Mouse (Mus musculus) limb, embryonic 10.5 days (tissue): ENCODE results near the gene 4931406P16Rik. TPM values are rescaled to one million over a fixed set of nuclear protein-coding genes. Genes with fewer than 3 reads are reported as not detected.
A peak's percentile ranks its signal among the peaks of the same experiment; 100 is the strongest.
"Not testable (repeated sequence)": the region's sequence is repeated elsewhere in the genome, so short reads cannot be mapped to it uniquely, and the experiment has no call there.

Source experiments
- DNase-seq: peaks from one replicate; pipeline ENCODE4 v3.0.0-alpha.2; 2017; ENCODE audit warnings: low spot score
- H3K27ac ChIP-seq: fragments of 300-500 bp; sonication (generic); 2 replicates; pipeline ENCODE4 v1.5.1; 2016; ENCODE audit warnings: mild to moderate bottlenecking
- H3K27me3 ChIP-seq: fragments of 300-500 bp; sonication (generic); 2 replicates; pipeline ENCODE4 v1.6.1; 2016; ENCODE audit warnings: low read depth, mild to moderate bottlenecking; ENCODE audit not compliant: poor library complexity, severe bottlenecking
- H3K36me3 ChIP-seq: fragments of 300-500 bp; sonication (generic); 2 replicates; pipeline ENCODE4 v1.6.1; 2016; ENCODE audit warnings: mild to moderate bottlenecking, moderate library complexity
- H3K4me1 ChIP-seq: fragments of 300-500 bp; sonication (generic); 2 replicates; pipeline ENCODE4 v1.6.1; 2016
- H3K4me3 ChIP-seq: fragments of 300-500 bp; sonication (generic); 2 replicates; pipeline ENCODE4 v1.5.1; 2016; ENCODE audit warnings: mild to moderate bottlenecking, moderate library complexity
- H3K9me3 ChIP-seq: fragments of 300-500 bp; sonication (generic); replicated peaks from 2 replicates; pipeline ENCODE4 v1.6.1; 2016; ENCODE audit warnings: mild to moderate bottlenecking
- WGBS: fragments of 180-500 bp; shearing (Covaris S2); methylation state at CpG from one replicate; pipeline ENCODE4 v1.1.7; 2016; 5-methylcytosine and 5-hydroxymethylcytosine counted together
- polyA plus RNA-seq: library from polyadenylated mRNA; unstranded; fragments of >200 nt; fragmentation: Nextera tagmentation; extraction: Ambion mirVana; gene quantifications from 2 replicates; pipeline ENCODE4 v1.2.1, GENCODE M21; 2016

Gene 4931406P16Rik
- polyA plus RNA-seq, result 22.8 and 27.2 TPM in 2 replicates

GRCm38 (mm10) chr7:34313443-34313875 lies at the start of gene 4931406P16Rik:
4931406P16Rik (minus strand) TSS chr7:34313551.
- Histone ChIP-seq H3K36me3 (no peaks in the 10 kb centered on the region), H3K4me1 (peaks cover 8% of the 10 kb centered on the region), H3K27me3 (no peaks in the 10 kb centered on the region), H3K4me3 (peak within 1 kb of the TSS; percentile 97), H3K9me3 (no peaks in the 10 kb centered on the region), H3K27ac (peak within 1 kb of the TSS; percentile 92)
- under 1% methylated on average over 40 of the region's 41 CpGs for WGBS
- peak; percentile 95 for DNase-seq

GRCm38 (mm10) chr7:34355629-34356028 lies 42.3 kb upstream of the 4931406P16Rik start:
- H3K4me3 ChIP-seq, result no peak overlapping the region
- WGBS, result 97% methylated on average over 4 of the region's 4 CpGs
- no peaks in the 10 kb centered on the region for H3K27me3 ChIP-seq
- no peak overlapping the region for H3K27ac ChIP-seq
- peaks cover 90% of the 10 kb centered on the region for H3K36me3 ChIP-seq
- no peaks in the 10 kb centered on the region for H3K4me1 ChIP-seq
- no peak for DNase-seq
- no peaks in the 10 kb centered on the region for H3K9me3 ChIP-seq

- no peak for DNase-seq
- H3K36me3 ChIP-seq, result peaks cover 97% of the 10 kb centered on the region
- no peaks in the 10 kb centered on the region for H3K9me3 ChIP-seq
- no peaks in the 10 kb centered on the region for H3K4me1 ChIP-seq
- no peak overlapping the region for H3K27ac ChIP-seq
- 94% methylated on average over 1 of the region's 1 CpGs for WGBS
- H3K4me3 ChIP-seq, result no peak overlapping the region
- H3K27me3 ChIP-seq, result no peaks in the 10 kb centered on the region
Observed at GRCm38 (mm10) chr7:34351997-34352396, 38.6 kb upstream of the 4931406P16Rik start.

DNA sequence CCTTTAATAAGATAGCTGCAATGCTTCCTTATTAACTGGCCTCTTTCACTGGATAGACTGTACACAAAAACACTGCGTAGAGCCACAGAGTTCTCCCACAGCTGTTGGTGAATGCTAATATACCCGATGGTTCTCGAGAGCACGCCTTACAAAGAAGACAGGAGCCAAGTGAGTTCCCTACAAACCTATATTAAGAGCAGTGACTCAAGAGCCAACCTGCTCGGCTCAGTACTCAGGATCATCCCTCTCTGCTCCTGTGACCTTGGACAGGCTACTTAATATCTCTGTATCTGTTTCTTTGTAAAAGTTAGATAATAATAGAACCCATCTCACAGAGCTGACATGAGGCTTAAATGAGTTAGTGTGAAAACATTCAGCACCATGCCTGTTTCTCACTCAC lies 36.8 kb upstream of the 4931406P16Rik start:
- H3K4me3 ChIP-seq, result no peak overlapping the region
- no peaks in the 10 kb centered on the region for H3K9me3 ChIP-seq
- WGBS, result 95% methylated on average over 5 of the region's 5 CpGs
- H3K4me1 ChIP-seq, result no peaks in the 10 kb centered on the region
- no peak for DNase-seq
- peaks cover 100% of the 10 kb centered on the region for H3K36me3 ChIP-seq
- H3K27me3 ChIP-seq, result no peaks in the 10 kb centered on the region
- no peak overlapping the region for H3K27ac ChIP-seq

DNA sequence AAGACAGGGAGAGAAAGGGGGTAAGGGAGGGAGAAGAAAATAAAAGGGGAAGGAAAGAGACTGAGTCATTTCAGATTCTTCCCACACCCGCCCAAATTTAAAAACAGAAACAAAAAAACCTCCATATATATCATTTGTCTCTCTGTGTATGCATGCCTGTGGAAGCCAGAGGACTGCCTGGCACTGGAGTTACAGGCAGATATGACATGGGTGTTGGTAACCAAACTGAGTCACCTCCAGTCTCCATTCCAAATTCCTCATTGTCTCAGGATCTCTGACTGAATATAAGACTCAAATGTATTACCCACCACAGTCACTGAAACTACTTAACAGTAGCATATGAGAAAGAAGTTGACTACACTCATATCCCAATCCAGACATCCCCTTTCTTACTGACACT lies 34.7 kb upstream of the 4931406P16Rik start:
- H3K36me3 ChIP-seq, result peaks cover 100% of the 10 kb centered on the region
- no peaks in the 10 kb centered on the region for H3K9me3 ChIP-seq
- DNase-seq, result no peak
- no peak overlapping the region for H3K27ac ChIP-seq
- 87% methylated on average over 1 of the region's 1 CpGs for WGBS
- no peak overlapping the region for H3K4me3 ChIP-seq
- no peaks in the 10 kb centered on the region for H3K27me3 ChIP-seq
- H3K4me1 ChIP-seq, result no peaks in the 10 kb centered on the region

DNA sequence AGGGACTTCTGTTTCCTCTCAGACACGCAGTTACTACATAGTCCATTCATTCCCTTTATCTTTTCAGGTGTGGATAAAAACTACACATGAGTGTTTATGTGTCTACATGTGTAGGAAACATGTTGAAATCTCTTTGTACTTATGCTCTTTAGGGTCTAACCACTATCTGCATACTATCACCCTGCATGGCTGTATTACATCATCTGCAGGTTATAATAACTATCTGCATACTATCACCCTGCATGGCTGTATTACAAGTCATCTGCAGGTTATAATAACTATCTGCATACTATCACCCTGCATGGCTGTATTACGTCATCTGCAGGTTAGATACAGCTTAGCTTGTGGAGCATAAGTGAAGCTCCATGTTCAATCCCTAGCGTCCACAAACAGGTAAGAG lies 33.7 kb upstream of the 4931406P16Rik start:
- 97% methylated on average over 3 of the region's 3 CpGs for WGBS
- H3K4me1 ChIP-seq, result no peaks in the 10 kb centered on the region
- H3K27me3 ChIP-seq, result no peaks in the 10 kb centered on the region
- H3K4me3 ChIP-seq, result no peak overlapping the region
- no peak overlapping the region for H3K27ac ChIP-seq
- DNase-seq, result no peak
- peaks cover 100% of the 10 kb centered on the region for H3K36me3 ChIP-seq
- H3K9me3 ChIP-seq, result no peaks in the 10 kb centered on the region

DNA sequence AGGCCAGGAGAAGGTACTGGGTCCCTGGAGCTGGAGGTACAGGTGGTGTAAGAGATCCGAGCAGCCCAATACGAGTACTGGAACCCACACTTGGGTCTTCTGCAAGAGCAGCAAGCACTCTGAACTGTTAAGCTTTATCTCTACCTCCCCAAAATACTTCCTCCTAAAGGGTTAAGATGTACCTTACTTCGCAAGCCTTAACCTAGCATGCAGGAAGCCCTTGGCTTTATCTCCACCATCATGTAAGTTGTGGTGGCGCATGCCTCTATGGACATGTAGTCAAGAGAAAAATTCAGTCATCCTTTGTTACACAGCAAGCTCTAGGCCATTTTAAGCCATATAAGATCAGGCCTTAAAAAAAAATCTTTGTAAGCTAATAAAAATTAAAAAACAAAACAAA lies 33.2 kb upstream of the 4931406P16Rik start:
- H3K27me3 ChIP-seq, result no peaks in the 10 kb centered on the region
- no peak for DNase-seq
- H3K36me3 ChIP-seq, result peaks cover 100% of the 10 kb centered on the region
- H3K9me3 ChIP-seq, result no peaks in the 10 kb centered on the region
- 93% methylated on average over 4 of the region's 4 CpGs for WGBS
- H3K4me1 ChIP-seq, result no peaks in the 10 kb centered on the region
- H3K27ac ChIP-seq, result no peak overlapping the region
- H3K4me3 ChIP-seq, result no peak overlapping the region

GRCm38 (mm10) chr7:34342040-34342793 lies 28.9 kb upstream of the 4931406P16Rik start:
- 81% methylated on average over 10 of the region's 10 CpGs for WGBS
- DNase-seq, result no peak
- H3K4me1 ChIP-seq, result peaks cover 9% of the 10 kb centered on the region
- H3K4me3 ChIP-seq, result no peak overlapping the region
- H3K9me3 ChIP-seq, result no peaks in the 10 kb centered on the region
- peaks cover 85% of the 10 kb centered on the region for H3K36me3 ChIP-seq
- no peaks in the 10 kb centered on the region for H3K27me3 ChIP-seq
- H3K27ac ChIP-seq, result no peak overlapping the region

DNA sequence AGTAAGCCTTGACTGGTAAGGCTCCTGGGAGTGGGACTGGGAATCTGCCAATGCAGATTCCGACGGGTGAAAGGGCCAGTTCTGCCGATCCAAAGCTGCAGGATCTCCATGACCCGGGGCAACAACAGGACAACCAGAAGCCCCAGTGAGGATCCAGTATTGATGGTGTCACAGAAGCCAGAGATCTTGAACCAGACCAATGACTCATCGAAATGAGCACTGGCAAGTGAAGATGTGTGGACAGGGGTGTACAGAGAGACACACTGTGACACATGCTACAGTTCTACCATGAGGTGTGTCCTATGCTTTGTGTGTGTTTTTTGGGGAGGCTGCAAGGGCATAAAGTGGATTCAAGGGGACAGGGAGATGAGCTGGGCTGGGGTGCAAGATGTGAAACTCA lies 27.5 kb upstream of the 4931406P16Rik start:
- WGBS, result 88% methylated on average over 5 of the region's 5 CpGs

DNA sequence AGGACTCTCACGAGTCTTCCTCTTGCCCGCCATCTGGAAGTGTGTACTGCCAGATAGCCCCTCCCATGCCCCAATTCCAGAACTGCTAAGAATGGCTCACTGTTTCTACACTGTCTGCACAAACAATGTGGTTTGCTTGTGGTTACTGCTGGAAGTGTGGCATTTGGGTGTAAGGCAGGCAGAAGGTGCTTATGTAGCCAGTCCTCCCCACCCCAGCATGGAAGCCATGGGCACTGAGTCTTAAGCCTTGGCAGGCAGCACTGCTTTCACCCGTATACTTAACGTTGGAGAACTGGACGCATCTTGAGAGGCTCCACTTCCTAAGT lies 25.8 kb upstream of the 4931406P16Rik start:
- no peak for DNase-seq
- WGBS, result 73% methylated on average over 5 of the region's 5 CpGs
- Histone ChIP-seq H3K27ac (no peak overlapping the region), H3K4me3 (no peak overlapping the region), H3K27me3 (no peaks in the 10 kb centered on the region), H3K36me3 (peaks cover 54% of the 10 kb centered on the region), H3K9me3 (no peaks in the 10 kb centered on the region), H3K4me1 (peaks cover 9% of the 10 kb centered on the region)

More for the DNA sequence above, 27.5 kb upstream of the 4931406P16Rik start:
- no peak for DNase-seq
- H3K4me1 ChIP-seq, result peaks cover 9% of the 10 kb centered on the region
- no peaks in the 10 kb centered on the region for H3K27me3 ChIP-seq
- no peaks in the 10 kb centered on the region for H3K9me3 ChIP-seq
- H3K4me3 ChIP-seq, result no peak overlapping the region
- H3K36me3 ChIP-seq, result peaks cover 71% of the 10 kb centered on the region
- no peak overlapping the region for H3K27ac ChIP-seq

- Histone ChIP-seq H3K9me3 (no peaks in the 10 kb centered on the region), H3K27me3 (no peaks in the 10 kb centered on the region), H3K27ac (no peak overlapping the region), H3K4me3 (no peak overlapping the region), H3K36me3 (peaks cover 49% of the 10 kb centered on the region), H3K4me1 (peaks cover 9% of the 10 kb centered on the region)
- no peak for DNase-seq
- WGBS, result 56% methylated on average over 9 of the region's 9 CpGs
Observed at GRCm38 (mm10) chr7:34338445-34339163, 25.3 kb upstream of the 4931406P16Rik start.

GRCm38 (mm10) chr7:34337268-34337667 lies 23.9 kb upstream of the 4931406P16Rik start:
- DNase-seq, result no peak
- Histone ChIP-seq H3K4me1 (peaks cover 9% of the 10 kb centered on the region), H3K36me3 (peaks cover 35% of the 10 kb centered on the region), H3K27me3 (no peaks in the 10 kb centered on the region), H3K4me3 (no peak overlapping the region), H3K9me3 (no peaks in the 10 kb centered on the region), H3K27ac (no peak overlapping the region)
- WGBS, result 84% methylated on average over 2 of the region's 2 CpGs

DNA sequence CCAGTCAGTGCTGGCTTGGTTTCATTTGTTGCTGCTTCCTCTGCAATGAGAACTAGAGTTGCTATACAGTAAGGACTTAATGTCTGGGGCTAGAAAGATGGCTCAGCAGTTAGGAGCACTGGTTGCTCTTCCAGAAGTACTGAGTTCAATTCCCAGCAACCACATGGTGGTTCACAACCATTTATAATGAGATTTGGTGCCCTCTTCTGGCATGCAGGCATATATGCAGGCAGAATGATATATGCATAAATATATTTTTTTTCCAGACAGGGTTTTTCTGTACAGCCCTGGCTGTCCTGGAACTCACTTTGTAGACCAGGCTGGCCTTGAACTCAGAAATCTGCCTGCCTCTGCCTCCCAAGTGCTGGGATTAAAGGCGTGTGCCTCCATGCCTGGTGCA lies 23.2 kb upstream of the 4931406P16Rik start:
- not testable (repeated sequence) for H3K27me3 ChIP-seq, H3K9me3 ChIP-seq, H3K27ac ChIP-seq, DNase-seq, H3K4me3 ChIP-seq, H3K4me1 ChIP-seq
- peaks cover 28% of the 10 kb centered on the region for H3K36me3 ChIP-seq
- 92% methylated on average over 1 of the region's 1 CpGs for WGBS
